Mouse (Mus musculus): ENCODE measurements around the gene Atp6v0e2. TPM values are rescaled to one million over a fixed set of nuclear protein-coding genes. Genes with fewer than 3 reads are reported as not detected.
A peak's percentile ranks its signal among the peaks of the same experiment; 100 is the strongest.

Atp6v0e2 gene
- polyA plus RNA-seq, 1 experiment from 2014 or later = 20.3 TPM

GRCm38 (mm10) chr6:48578736-48579135 is 41.3 kb downstream of the Atp6v0e2 start:
- H3K9me3 ChIP-seq (ENCODE audit: control insufficient read depth, low read length) = no peaks in the 10 kb centered on the region
- H3K9ac ChIP-seq (ENCODE audit: low read depth, low read length) = no peak overlapping the region
- peaks cover 18% of the 10 kb centered on the region; the same call in 1 of the 2 replicates for H3K4me1 ChIP-seq (ENCODE audit: control insufficient read depth, insufficient read depth, low read length)
- ATAC-seq (ENCODE audit: low FRiP score, low TSS enrichment) = no peak
- no peak overlapping the region for H3K27ac ChIP-seq (ENCODE audit: low read depth, low read length)
- H3K36me3 ChIP-seq (ENCODE audit: control insufficient read depth, insufficient read depth, low read length) = no peaks in the 10 kb centered on the region
- 24% methylated on average over 5 of the region's 5 CpGs for WGBS
- H3K4me2 ChIP-seq (replicated peaks; ENCODE audit: low read depth, low read length) = no peak overlapping the region
- no peaks in the 10 kb centered on the region for H3K27me3 ChIP-seq (ENCODE audit: control insufficient read depth, insufficient read depth, low read length)
- no peak overlapping the region for H3K4me3 ChIP-seq (ENCODE audit: low read length)

GRCm38 (mm10) chr6:48579215-48579648 is 41.8 kb downstream of the Atp6v0e2 start:
- no peaks in the 10 kb centered on the region for H3K9me3 ChIP-seq (ENCODE audit: control insufficient read depth, low read length)
- H3K27ac ChIP-seq (ENCODE audit: low read depth, low read length) = peak overlapping the region; percentile 55; the same call in 1 of the 2 replicates
- no peaks in the 10 kb centered on the region for H3K36me3 ChIP-seq (ENCODE audit: control insufficient read depth, insufficient read depth, low read length)
- no peaks in the 10 kb centered on the region for H3K27me3 ChIP-seq (ENCODE audit: control insufficient read depth, insufficient read depth, low read length)
- H3K9ac ChIP-seq (ENCODE audit: low read depth, low read length) = no peak overlapping the region
- ATAC-seq (ENCODE audit: low FRiP score, low TSS enrichment) = no peak
- no peak overlapping the region for H3K4me3 ChIP-seq (ENCODE audit: low read length)
- H3K4me1 ChIP-seq (ENCODE audit: control insufficient read depth, insufficient read depth, low read length) = peaks cover 18% of the 10 kb centered on the region; the same call in 1 of the 2 replicates
- H3K4me2 ChIP-seq (replicated peaks; ENCODE audit: low read depth, low read length) = no peak overlapping the region
- 29% methylated on average over 5 of the region's 5 CpGs for WGBS

GRCm38 (mm10) chr6:48581257-48581656 is 43.8 kb downstream of the Atp6v0e2 start:
- Histone ChIP-seq H3K9me3 (ENCODE audit: control insufficient read depth, low read length) (no peaks in the 10 kb centered on the region), H3K36me3 (ENCODE audit: control insufficient read depth, insufficient read depth, low read length) (no peaks in the 10 kb centered on the region), H3K27me3 (ENCODE audit: control insufficient read depth, insufficient read depth, low read length) (no peaks in the 10 kb centered on the region), H3K4me1 (ENCODE audit: control insufficient read depth, insufficient read depth, low read length) (peaks cover 18% of the 10 kb centered on the region; the same call in 1 of the 2 replicates), H3K4me2 (replicated peaks; ENCODE audit: low read depth, low read length) (no peak overlapping the region), H3K27ac (ENCODE audit: low read depth, low read length) (no peak overlapping the region), H3K4me3 (ENCODE audit: low read length) (no peak overlapping the region), H3K9ac (ENCODE audit: low read depth, low read length) (no peak overlapping the region)
- 77% methylated on average over 3 of the region's 3 CpGs for WGBS
- ATAC-seq (ENCODE audit: low FRiP score, low TSS enrichment) = no peak

DNA sequence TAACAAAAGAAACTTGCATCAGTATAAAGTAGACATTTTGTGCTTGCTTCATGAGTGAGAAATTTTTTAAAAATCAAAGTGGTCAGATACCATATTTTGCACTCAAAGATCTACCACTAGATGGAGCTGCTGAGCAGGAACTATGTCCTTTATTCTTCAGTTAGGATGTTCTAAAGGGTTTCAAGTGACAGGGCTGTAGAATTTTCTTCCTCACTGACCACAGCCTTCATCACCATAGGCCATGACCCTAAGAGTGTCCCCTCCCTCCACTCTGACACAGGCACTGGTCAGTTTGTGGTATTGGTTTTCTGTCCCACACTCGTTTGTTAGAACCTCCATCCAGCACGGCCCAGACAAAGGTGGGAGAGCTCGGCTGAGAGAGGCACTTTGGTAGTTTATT is 44.6 kb downstream of the Atp6v0e2 start:
- Histone ChIP-seq H3K36me3 (ENCODE audit: control insufficient read depth, insufficient read depth, low read length) (no peaks in the 10 kb centered on the region), H3K9ac (ENCODE audit: low read depth, low read length) (no peak overlapping the region), H3K9me3 (ENCODE audit: control insufficient read depth, low read length) (no peaks in the 10 kb centered on the region), H3K27ac (ENCODE audit: low read depth, low read length) (no peak overlapping the region), H3K4me1 (ENCODE audit: control insufficient read depth, insufficient read depth, low read length) (peaks cover 18% of the 10 kb centered on the region; the same call in 1 of the 2 replicates), H3K4me2 (replicated peaks; ENCODE audit: low read depth, low read length) (no peak overlapping the region), H3K27me3 (ENCODE audit: control insufficient read depth, insufficient read depth, low read length) (no peaks in the 10 kb centered on the region), H3K4me3 (ENCODE audit: low read length) (no peak overlapping the region)
- WGBS = 59% methylated on average over 3 of the region's 3 CpGs
- no peak; the same call in 1 of the 2 replicates for ATAC-seq (ENCODE audit: low FRiP score, low TSS enrichment)

- no peak for ATAC-seq (ENCODE audit: low FRiP score, low TSS enrichment)
- H3K36me3 ChIP-seq (ENCODE audit: control insufficient read depth, insufficient read depth, low read length) = no peaks in the 10 kb centered on the region
- H3K27me3 ChIP-seq (ENCODE audit: control insufficient read depth, insufficient read depth, low read length) = no peaks in the 10 kb centered on the region
- WGBS = 10% methylated on average over 6 of the region's 6 CpGs
- no peak within 1 kb of the TSS for H3K9ac ChIP-seq (ENCODE audit: low read depth, low read length)
- H3K9me3 ChIP-seq (ENCODE audit: control insufficient read depth, low read length) = no peaks in the 10 kb centered on the region
- H3K4me3 ChIP-seq (ENCODE audit: low read length) = no peak within 1 kb of the TSS
- H3K4me2 ChIP-seq (replicated peaks; ENCODE audit: low read depth, low read length) = no peak within 1 kb of the TSS
- peak within 1 kb of the TSS; percentile 30; the same call in 1 of the 2 replicates for H3K27ac ChIP-seq (ENCODE audit: low read depth, low read length)
- H3K4me1 ChIP-seq (ENCODE audit: control insufficient read depth, insufficient read depth, low read length) = 0 out of 2 replicates have a peak, but pooled peaks cover 4% of the 10 kb centered on the region
Observed at GRCm38 (mm10) chr6:48589194-48589750, 51.9 kb downstream of the Atp6v0e2 start, which contains the start of gene Gm45021. Gene Gm45021, plus strand, starts transcription at chr6:48589610.

Other genes with a start within 250 kb of the Atp6v0e2 start
- gene Krba1, start 142.0 kb upstream of the Atp6v0e2 start, polyA plus RNA-seq (2014; fragmentation: Nextera tagmentation; extraction: Ambion mirVana) = 16.0 and 23.4 TPM in 2 replicates
- 27.8 and 31.4 TPM in 2 replicates for gene Zfp467, start 91.8 kb upstream of the Atp6v0e2 start, polyA plus RNA-seq (2014; fragmentation: Nextera tagmentation; extraction: Ambion mirVana)
- 0.17 and 0.53 TPM in 2 replicates for gene Sspo, start 89.4 kb upstream of the Atp6v0e2 start, polyA plus RNA-seq (2014; fragmentation: Nextera tagmentation; extraction: Ambion mirVana)
- 4.4 and 9.7 TPM in 2 replicates for gene Lrrc61, start 17.2 kb downstream of the Atp6v0e2 start, polyA plus RNA-seq (2014; fragmentation: Nextera tagmentation; extraction: Ambion mirVana)
- 44.2 and 59.0 TPM in 2 replicates for gene Rarres2, start 35.2 kb downstream of the Atp6v0e2 start, polyA plus RNA-seq (2014; fragmentation: Nextera tagmentation; extraction: Ambion mirVana)
- gene Gm45021, start 52.0 kb downstream of the Atp6v0e2 start, polyA plus RNA-seq (2014; fragmentation: Nextera tagmentation; extraction: Ambion mirVana) = not detected in 2 replicates
- gene Repin1, start 56.3 kb downstream of the Atp6v0e2 start, polyA plus RNA-seq (2014; fragmentation: Nextera tagmentation; extraction: Ambion mirVana) = 32.6 and 47.0 TPM in 2 replicates
- 0.77 TPM in 1 of 2 replicates, not detected in the other for gene Gm44965, start 56.3 kb downstream of the Atp6v0e2 start, polyA plus RNA-seq (2014; fragmentation: Nextera tagmentation; extraction: Ambion mirVana)
- 5.7 and 6.6 TPM in 2 replicates for gene Zfp775, start 64.4 kb downstream of the Atp6v0e2 start, polyA plus RNA-seq (2014; fragmentation: Nextera tagmentation; extraction: Ambion mirVana)
- gene AI854703, start 89.1 kb downstream of the Atp6v0e2 start, polyA plus RNA-seq (2014; fragmentation: Nextera tagmentation; extraction: Ambion mirVana) = 0.90 and 1.4 TPM in 2 replicates
- gene Gimap8, start 109.6 kb downstream of the Atp6v0e2 start, polyA plus RNA-seq (2014; fragmentation: Nextera tagmentation; extraction: Ambion mirVana) = 1.1 and 1.4 TPM in 2 replicates
- 9.9 and 13.4 TPM in 2 replicates for gene Gimap9, start 138.5 kb downstream of the Atp6v0e2 start, polyA plus RNA-seq (2014; fragmentation: Nextera tagmentation; extraction: Ambion mirVana)
- gene Gimap4, start 146.9 kb downstream of the Atp6v0e2 start, polyA plus RNA-seq (2014; fragmentation: Nextera tagmentation; extraction: Ambion mirVana) = 51.3 and 54.1 TPM in 2 replicates
- 42.7 and 49.9 TPM in 2 replicates for gene Gimap6, start 170.6 kb downstream of the Atp6v0e2 start, polyA plus RNA-seq (2014; fragmentation: Nextera tagmentation; extraction: Ambion mirVana)
- gene Gm28053, start 181.0 kb downstream of the Atp6v0e2 start, polyA plus RNA-seq (2014; fragmentation: Nextera tagmentation; extraction: Ambion mirVana) = 3.2 and 4.8 TPM in 2 replicates
- not detected in 2 replicates for gene Gimap7, start 181.0 kb downstream of the Atp6v0e2 start, polyA plus RNA-seq (2014; fragmentation: Nextera tagmentation; extraction: Ambion mirVana)
- 21.1 and 27.9 TPM in 2 replicates for gene Gimap1, start 201.4 kb downstream of the Atp6v0e2 start, polyA plus RNA-seq (2014; fragmentation: Nextera tagmentation; extraction: Ambion mirVana)
- 12.7 and 13.6 TPM in 2 replicates for gene Gimap5, start 208.6 kb downstream of the Atp6v0e2 start, polyA plus RNA-seq (2014; fragmentation: Nextera tagmentation; extraction: Ambion mirVana)
- not detected in 2 replicates for gene Gimap3, start 233.2 kb downstream of the Atp6v0e2 start, polyA plus RNA-seq (2014; fragmentation: Nextera tagmentation; extraction: Ambion mirVana)

Measured in kidney, embryonic 14.5 days (tissue).